Mouse (Mus musculus) cortical plate, adult 2 months (tissue): Measurements from ENCODE around the gene Slc12a5.
A peak's percentile ranks its signal among the peaks of the same experiment; 100 is the strongest.

Source experiments
- CTCF ChIP-seq: fragments of 200-500 bp; IDR thresholded peaks from 2 replicates; pipeline ENCODE4 v1.5.1; 2011; ENCODE audit warnings: mild to moderate bottlenecking, control low read depth, low read length; ENCODE audit not compliant: insufficient read depth; ENCODE audit errors: extremely low read depth
- POLR2A ChIP-seq: fragments of 200-500 bp; IDR thresholded peaks from 2 replicates; pipeline ENCODE4 v1.6.1; 2011; ENCODE audit warnings: mild to moderate bottlenecking, low read length, control low read depth; ENCODE audit not compliant: insufficient read depth; ENCODE audit errors: extremely low read depth

DNA sequence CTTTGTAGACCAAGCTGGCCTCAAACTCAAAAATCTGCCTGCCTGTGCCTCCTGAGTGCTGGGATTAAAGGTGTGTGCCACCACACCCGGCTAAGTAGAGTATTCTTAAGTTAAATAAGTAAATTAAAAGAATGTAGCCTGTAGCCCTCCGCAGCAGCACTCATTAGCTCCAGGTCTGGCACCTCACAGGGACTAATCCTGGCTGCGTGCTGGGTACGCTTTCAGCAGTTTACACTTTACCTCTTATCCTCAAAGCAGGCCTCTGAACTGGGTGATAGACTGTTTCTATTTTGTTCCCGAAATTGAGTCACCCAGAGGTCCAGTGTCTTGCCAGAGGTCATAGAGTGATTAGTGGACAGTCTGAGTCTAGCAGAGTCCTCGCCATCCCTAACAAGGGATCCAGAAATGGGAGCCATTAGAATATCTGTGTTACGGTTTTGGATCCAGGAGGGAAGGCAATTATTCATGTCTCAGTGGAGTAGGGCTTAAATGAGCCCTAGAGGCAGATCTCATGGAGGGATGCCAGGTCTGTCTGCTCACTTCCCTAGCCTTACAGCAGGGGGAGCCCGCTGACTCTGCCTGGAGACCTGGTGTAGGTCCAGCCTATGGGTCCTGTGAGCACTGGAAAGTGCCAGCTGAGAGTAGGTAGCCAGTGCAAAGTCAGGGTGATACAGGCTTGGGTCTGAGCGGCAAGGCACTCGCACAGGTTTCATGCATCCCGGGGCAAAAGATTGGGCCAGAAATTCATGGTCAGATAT lies 36.3 kb upstream of the Slc12a5 start:
- no peak for TF ChIP-seq POLR2A
- peak; percentile 92 for TF ChIP-seq CTCF
